Mouse (Mus musculus) left cerebral cortex, postnatal 36 days (tissue): ENCODE results near the gene Nkiras1. TPM values are rescaled to one million over a fixed set of nuclear protein-coding genes. Genes with fewer than 3 reads are reported as not detected.

Source experiments
- DNase-seq, 2 experiments: peaks; one replicate each; pipeline ENCODE4 v3.0.0; 2021 to 2022; ENCODE audit warnings: low spot score in 2 of 2, mixed read lengths in 1 of 2
- intact Hi-C: fragments of 180-260 bp; cut with DNase I; formaldehyde crosslinking; loops from one replicate; pipeline ENCODE4 v1.15.1; 2025
- total RNA-seq, 2 experiments: library from RNA; stranded (reverse); gene quantifications; 2 replicates each; pipeline ENCODE4 v1.2.3; 2021

The Nkiras1 gene
- total RNA-seq, 2 experiments from 2014 or later: 94.7 to 101 TPM

GRCm38 (mm10) chr14:18330789-18331692, 60.1 kb downstream of the Nkiras1 start:
- DNase-seq: peak; percentile 44 to 57
- intact Hi-C loops: loop anchor here (5.0 kb wide), 1 partner anchor 59 kb away; the partner anchor contains the start of genes Nkiras1 and Rpl15

GRCm38 (mm10) chr14:18331693-18332131, 60.8 kb downstream of the Nkiras1 start, which contains the start of gene Ube2e1:
Ube2e1 (minus strand) TSS chr14:18331859.
- DNase-seq: peak; percentile 73 to 75
- intact Hi-C loops: loop anchor here (5.0 kb wide), 1 partner anchor 59 kb away; the partner anchor contains the start of genes Nkiras1 and Rpl15

Other genes starting within 250 kb of the Nkiras1 start
- gene Nr1d2, start 32.0 kb upstream of the Nkiras1 start, total RNA-seq: 100 to 1,000 TPM in 1 of 2 experiments, 10 to 100 TPM in 1; 88.0 to 102 TPM
- gene Rpl15, start 255 bp downstream of the Nkiras1 start, total RNA-seq: 100 to 1,000 TPM; 385 to 422 TPM
- 100 to 1,000 TPM; 121 to 122 TPM for gene Ube2e1, start 60.7 kb downstream of the Nkiras1 start, total RNA-seq